Mouse (Mus musculus): ENCODE results near the gene Chd1l.

Chd1l gene

GRCm38 (mm10) chr3:97521946-97522731 is 87.9 kb downstream of the Chd1l start:
- DNase-seq, result no peak

- DNase-seq, result no peak
These were observed 90.1 kb downstream of the Chd1l start for GRCm38 (mm10) chr3:97519883-97520282.

GRCm38 (mm10) chr3:97512296-97512695 is 97.7 kb downstream of the Chd1l start:
- no peak for DNase-seq

Measured in lung, postnatal 4 days (tissue).